Mouse (Mus musculus) heart, embryonic 16.5 days (tissue): ENCODE results near the gene Cux2. TPM values are rescaled to one million over a fixed set of nuclear protein-coding genes. Genes with fewer than 3 reads are reported as not detected.

Source experiments
- ATAC-seq: fragments of 200-750 bp; cut with Nextera tagmentation; replicated peaks from 2 replicates; pipeline ENCODE4 v1.8.0; 2017; ENCODE audit warnings: moderate number of reproducible peaks; ENCODE audit not compliant: insufficient read depth, low FRiP score; ENCODE audit errors: extremely low read depth
- H3K27ac ChIP-seq: fragments of 300-500 bp; sonication (generic); 2 replicates; pipeline ENCODE4 v1.5.1; 2014; ENCODE audit warnings: mild to moderate bottlenecking, low read length, control low read depth, moderate library complexity
- H3K27me3 ChIP-seq: fragments of 300-500 bp; sonication (generic); 2 replicates; pipeline ENCODE4 v1.6.1; 2014; ENCODE audit warnings: low read length, mixed read lengths; ENCODE audit not compliant: control insufficient read depth, insufficient read depth
- H3K36me3 ChIP-seq: fragments of 300-500 bp; sonication (generic); 2 replicates; pipeline ENCODE4 v1.6.1; 2014; ENCODE audit not compliant: control insufficient read depth, insufficient read depth
- H3K4me1 ChIP-seq: fragments of 300-500 bp; sonication (generic); 2 replicates; pipeline ENCODE4 v1.6.1; 2014; ENCODE audit warnings: low read length, mixed read lengths; ENCODE audit not compliant: control insufficient read depth, insufficient read depth
- H3K4me2 ChIP-seq: fragments of 300-500 bp; sonication (generic); 2 replicates; pipeline ENCODE4 v1.6.1; 2014; ENCODE audit warnings: low read depth, mild to moderate bottlenecking, control low read depth, low read length
- H3K4me3 ChIP-seq: fragments of 300-500 bp; sonication (generic); 2 replicates; pipeline ENCODE4 v1.5.1; 2014; ENCODE audit warnings: mild to moderate bottlenecking, control low read depth, low read length
- H3K9ac ChIP-seq: fragments of 300-500 bp; sonication (generic); 2 replicates; pipeline ENCODE4 v1.6.1; 2014; ENCODE audit warnings: low read length, control low read depth
- H3K9me3 ChIP-seq: fragments of 300-500 bp; sonication (generic); replicated peaks from 2 replicates; pipeline ENCODE4 v1.6.1; 2016; ENCODE audit warnings: low read length; ENCODE audit not compliant: control insufficient read depth
- WGBS: fragments of 180-500 bp; shearing (Covaris S2); extraction: QIAGEN DNeasy Blood & Tissue Kit; methylation state at CpG from one replicate; pipeline ENCODE4 v1.1.7; 2014; 5-methylcytosine and 5-hydroxymethylcytosine counted together
- polyA plus RNA-seq: library from polyadenylated mRNA; unstranded; fragments of >200 nt; fragmentation: Nextera tagmentation; extraction: Ambion mirVana; gene quantifications from 2 replicates; pipeline ENCODE4 v1.2.1, GENCODE M21; 2015

The Cux2 gene
- polyA plus RNA-seq, 1 experiment from 2014 or later: 3.0 TPM

DNA sequence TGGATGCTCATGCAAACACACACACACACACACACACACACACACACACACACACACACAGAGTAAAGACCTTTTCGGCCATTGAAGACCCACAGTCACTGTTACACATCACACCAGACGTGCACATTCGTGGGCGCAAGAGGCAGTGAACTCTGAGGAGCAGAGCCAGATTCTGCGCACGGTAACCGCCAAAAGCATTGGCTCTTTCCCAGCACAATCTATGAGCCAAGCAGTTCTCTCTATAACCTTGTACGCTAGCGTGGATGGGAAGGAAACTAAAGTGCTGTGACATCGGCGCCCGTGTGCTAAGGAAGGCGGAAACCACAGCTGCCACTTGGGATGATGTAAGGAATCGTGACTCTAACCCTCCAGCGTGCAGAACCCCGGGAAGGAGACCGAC, 171.2 kb downstream of the Cux2 start:
- WGBS: 82% methylated on average over 17 of the region's 17 CpGs
- no peak overlapping the region for H3K4me2 ChIP-seq
- no peaks in the 10 kb centered on the region for H3K4me1 ChIP-seq
- no peaks in the 10 kb centered on the region for H3K27me3 ChIP-seq
- no peak for ATAC-seq
- H3K27ac ChIP-seq: no peak overlapping the region
- H3K36me3 ChIP-seq: no peaks in the 10 kb centered on the region
- H3K4me3 ChIP-seq: no peak overlapping the region
- no peak overlapping the region for H3K9ac ChIP-seq
- H3K9me3 ChIP-seq: no peaks in the 10 kb centered on the region

DNA sequence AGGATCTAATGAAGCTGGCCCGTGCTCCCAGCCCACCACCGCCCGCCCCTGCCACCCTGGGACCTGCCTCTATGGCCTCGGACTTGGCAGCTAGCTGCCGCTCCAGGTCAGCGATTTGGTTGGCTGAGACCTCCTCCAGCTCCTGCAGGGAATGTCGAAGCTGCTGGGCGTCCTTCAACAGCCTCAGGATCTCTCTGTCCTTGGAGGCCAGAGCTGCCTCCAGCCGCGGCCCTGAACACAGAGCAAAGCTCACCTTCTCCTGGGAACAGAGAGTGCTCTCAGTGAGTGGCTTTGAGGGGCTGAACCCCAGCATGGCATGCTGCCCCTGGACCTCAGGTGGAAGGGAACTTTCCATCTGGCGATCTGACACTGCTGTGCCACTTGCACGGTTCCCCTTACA, 173.0 kb downstream of the Cux2 start:
- Histone ChIP-seq H3K27me3 (no peaks in the 10 kb centered on the region), H3K9ac (no peak overlapping the region), H3K4me3 (no peak overlapping the region), H3K9me3 (no peaks in the 10 kb centered on the region), H3K27ac (no peak overlapping the region), H3K4me2 (no peak overlapping the region), H3K4me1 (no peaks in the 10 kb centered on the region), H3K36me3 (no peaks in the 10 kb centered on the region)
- 80% methylated on average over 12 of the region's 12 CpGs for WGBS
- no peak for ATAC-seq

DNA sequence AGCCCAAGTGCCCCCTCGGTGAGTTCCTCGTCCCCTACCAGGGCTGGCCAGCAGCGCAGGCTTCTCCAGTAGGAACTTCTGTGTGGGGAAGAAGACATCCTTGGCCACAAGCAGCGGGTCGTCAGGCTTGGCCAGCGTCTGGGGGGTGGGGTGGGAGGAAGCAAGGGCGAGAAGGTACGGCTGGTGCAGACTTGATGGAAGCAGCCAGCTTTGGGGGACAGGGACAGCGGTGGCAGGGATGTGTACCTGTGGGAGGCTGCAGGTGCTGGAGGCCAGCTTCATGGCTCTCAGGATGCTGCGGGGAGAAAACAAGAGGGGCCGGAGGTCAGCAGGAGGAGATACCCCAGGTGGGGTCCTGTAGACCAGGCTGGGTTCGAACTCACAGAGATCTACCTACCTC, 174.9 kb downstream of the Cux2 start:
- no peak for ATAC-seq
- Histone ChIP-seq H3K4me1 (no peaks in the 10 kb centered on the region), H3K9me3 (no peaks in the 10 kb centered on the region), H3K9ac (no peak overlapping the region), H3K27me3 (no peaks in the 10 kb centered on the region), H3K36me3 (no peaks in the 10 kb centered on the region), H3K4me3 (no peak overlapping the region), H3K27ac (no peak overlapping the region), H3K4me2 (no peak overlapping the region)
- WGBS: 84% methylated on average over 12 of the region's 12 CpGs

DNA sequence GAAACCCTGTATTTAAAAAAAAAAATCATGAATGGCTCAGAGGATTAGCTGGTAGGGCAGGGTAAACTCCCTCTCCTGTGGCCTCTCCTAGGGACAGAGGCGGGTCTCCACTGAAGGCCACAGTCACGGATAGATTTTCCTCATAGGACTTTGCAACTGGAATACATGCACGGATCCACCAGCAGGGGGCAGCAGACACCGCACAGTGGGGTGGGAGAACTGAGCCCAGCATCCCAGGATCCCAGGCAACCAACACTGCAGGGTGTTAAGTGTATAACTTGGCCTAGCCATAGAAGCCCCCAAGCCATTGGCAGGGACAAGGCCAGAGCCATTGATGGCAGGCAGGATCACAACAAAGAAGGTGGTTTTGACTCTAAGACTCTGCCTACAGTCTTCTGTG, 177.7 kb downstream of the Cux2 start:
- Histone ChIP-seq H3K4me2 (no peak overlapping the region), H3K27me3 (no peaks in the 10 kb centered on the region), H3K4me3 (no peak overlapping the region), H3K9ac (no peak overlapping the region), H3K9me3 (no peaks in the 10 kb centered on the region), H3K27ac (no peak overlapping the region), H3K4me1 (no peaks in the 10 kb centered on the region), H3K36me3 (no peaks in the 10 kb centered on the region)
- 16% methylated on average over 4 of the region's 4 CpGs for WGBS
- ATAC-seq: 0 out of 2 replicates have a peak, but pooled peaks have one; percentile 38

DNA sequence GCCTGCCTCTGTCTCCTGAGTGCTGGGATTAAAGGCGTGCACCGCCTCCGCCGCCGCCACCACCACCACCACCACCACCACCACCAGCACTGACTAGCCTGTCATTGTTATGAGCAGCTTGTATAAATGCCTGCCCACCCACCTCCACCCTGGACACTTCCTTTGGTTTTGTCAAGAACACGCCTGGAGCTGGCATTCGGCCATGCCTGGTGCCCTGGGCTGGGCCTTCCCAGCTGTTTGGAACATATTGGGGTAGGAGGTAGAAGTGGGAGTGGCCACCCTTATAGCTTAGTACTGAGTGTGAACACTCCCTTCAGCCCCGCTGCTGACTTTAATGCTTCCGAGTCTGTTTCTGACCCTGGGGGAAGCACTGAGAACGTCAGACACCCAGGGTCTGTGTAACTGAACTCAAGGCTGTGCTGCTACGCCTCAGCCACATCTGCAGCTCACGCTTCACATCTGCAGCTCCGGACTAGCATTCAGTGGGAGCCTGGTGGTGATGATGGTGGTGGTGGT, 178.3 kb downstream of the Cux2 start:
- no peak for ATAC-seq
- H3K27ac ChIP-seq: no peak overlapping the region
- WGBS: 79% methylated on average over 13 of the region's 13 CpGs

DNA sequence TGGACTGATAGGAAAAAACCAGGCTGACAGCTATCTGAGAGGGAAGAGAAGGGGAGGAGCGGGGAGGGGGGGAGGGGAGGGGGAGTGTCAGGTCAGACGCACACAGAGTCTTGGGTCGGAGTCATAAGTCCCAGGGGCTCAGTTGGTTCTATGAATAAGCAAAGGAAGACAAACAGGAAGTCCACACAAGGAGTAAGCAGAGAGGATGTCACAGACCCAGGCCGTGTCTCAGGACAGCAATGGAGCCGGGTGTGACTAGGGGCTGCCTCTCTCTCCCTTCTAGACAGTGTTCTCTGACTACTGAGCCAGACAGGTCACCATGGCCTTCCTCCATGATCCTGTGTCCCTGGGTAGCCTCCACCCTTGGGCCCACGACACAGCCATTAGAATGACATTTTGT, 179.1 kb downstream of the Cux2 start:
- no peaks in the 10 kb centered on the region for H3K4me1 ChIP-seq
- H3K4me2 ChIP-seq: no peak overlapping the region
- no peaks in the 10 kb centered on the region for H3K9me3 ChIP-seq
- H3K4me3 ChIP-seq: no peak overlapping the region
- H3K27ac ChIP-seq: no peak overlapping the region
- no peaks in the 10 kb centered on the region for H3K36me3 ChIP-seq
- no peak for ATAC-seq
- no peak overlapping the region for H3K9ac ChIP-seq
- H3K27me3 ChIP-seq: no peaks in the 10 kb centered on the region
- 63% methylated on average over 6 of the region's 6 CpGs for WGBS

More for the DNA sequence above, 178.3 kb downstream of the Cux2 start:
- Histone ChIP-seq H3K36me3 (no peaks in the 10 kb centered on the region), H3K9me3 (no peaks in the 10 kb centered on the region), H3K9ac (no peak overlapping the region), H3K4me3 (no peak overlapping the region), H3K27me3 (no peaks in the 10 kb centered on the region), H3K4me2 (no peak overlapping the region), H3K4me1 (no peaks in the 10 kb centered on the region)

DNA sequence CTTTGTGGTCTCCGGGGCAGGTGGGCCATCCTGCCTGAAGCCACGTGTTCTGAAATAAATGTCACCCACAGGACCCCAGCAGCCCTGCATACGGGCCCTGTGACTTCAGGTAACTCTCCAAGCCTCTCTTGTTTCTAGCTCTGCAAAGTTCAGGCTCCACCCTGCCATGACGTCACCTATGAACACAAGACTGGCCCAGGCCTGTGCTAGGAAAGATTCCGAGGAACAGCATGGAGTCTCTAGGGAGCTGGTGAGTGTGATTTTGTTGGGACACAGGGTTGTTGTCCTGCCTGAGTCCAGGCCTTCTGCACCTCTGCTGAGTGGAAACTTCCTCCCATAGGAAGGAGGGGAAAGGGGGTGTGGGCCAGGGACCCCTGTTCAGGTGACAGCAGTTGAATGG, 181.9 kb downstream of the Cux2 start:
- ATAC-seq: no peak
- Histone ChIP-seq H3K4me1 (no peaks in the 10 kb centered on the region), H3K36me3 (no peaks in the 10 kb centered on the region), H3K27ac (no peak overlapping the region), H3K4me2 (no peak overlapping the region), H3K9me3 (no peaks in the 10 kb centered on the region), H3K27me3 (no peaks in the 10 kb centered on the region), H3K9ac (no peak overlapping the region), H3K4me3 (no peak overlapping the region)
- WGBS: 64% methylated on average over 5 of the region's 5 CpGs

DNA sequence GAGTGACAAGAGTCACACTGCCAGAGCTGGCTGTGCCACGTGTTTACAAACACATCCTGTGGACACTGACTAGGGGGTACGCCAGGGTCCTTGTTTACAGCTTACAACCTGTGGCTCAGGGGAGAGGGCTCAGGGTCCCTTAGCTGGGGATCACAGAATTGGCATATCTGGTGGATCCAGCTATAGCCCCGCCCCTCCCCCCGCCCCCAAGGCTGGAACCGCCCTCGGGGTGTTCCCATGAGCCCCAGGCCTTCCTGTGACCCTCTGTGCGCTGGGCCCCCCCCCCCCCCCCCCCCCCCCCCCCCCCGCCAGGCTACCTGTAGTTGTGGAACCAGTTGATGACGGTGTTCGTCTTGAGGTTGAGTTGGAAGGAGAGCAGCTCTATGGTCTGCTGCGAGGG, 185.6 kb downstream of the Cux2 start:
- Histone ChIP-seq H3K36me3 (peaks cover 6% of the 10 kb centered on the region; the same call in 1 of the 2 replicates), H3K4me3 (no peak overlapping the region), H3K4me1 (no peaks in the 10 kb centered on the region), H3K27me3 (no peaks in the 10 kb centered on the region), H3K4me2 (no peak overlapping the region; the same call in 1 of the 2 replicates), H3K9me3 (peaks cover 5% of the 10 kb centered on the region), H3K9ac (no peak overlapping the region), H3K27ac (no peak overlapping the region)
- ATAC-seq: no peak
- 12% methylated on average over 7 of the region's 11 CpGs for WGBS

DNA sequence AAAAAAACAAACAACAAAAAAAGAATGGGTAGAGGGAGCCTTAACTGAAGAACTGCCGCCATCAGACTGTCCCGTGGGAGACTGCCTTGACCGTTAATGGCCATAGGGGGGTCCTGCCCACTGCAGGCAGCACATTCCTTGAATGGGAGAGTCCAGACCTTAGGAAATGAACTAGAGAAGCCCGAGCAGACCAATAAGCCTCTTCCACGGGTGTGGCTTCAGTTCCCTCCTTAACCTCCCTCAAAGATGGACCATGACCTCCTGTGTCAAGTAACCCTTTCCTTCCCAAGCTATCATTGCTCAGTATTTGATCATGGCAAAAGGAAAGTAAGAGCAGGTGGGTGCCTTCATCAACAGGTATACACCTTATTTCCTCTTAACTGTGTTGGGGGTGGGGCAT, 187.9 kb downstream of the Cux2 start:
- no peaks in the 10 kb centered on the region for H3K4me1 ChIP-seq
- no peak overlapping the region for H3K9ac ChIP-seq
- 45% methylated on average over 5 of the region's 5 CpGs for WGBS
- peaks cover 5% of the 10 kb centered on the region for H3K9me3 ChIP-seq
- H3K27me3 ChIP-seq: no peaks in the 10 kb centered on the region
- no peak overlapping the region for H3K4me2 ChIP-seq
- no peak for ATAC-seq
- no peak overlapping the region for H3K4me3 ChIP-seq
- no peak overlapping the region for H3K27ac ChIP-seq
- H3K36me3 ChIP-seq: peaks cover 6% of the 10 kb centered on the region; the same call in 1 of the 2 replicates
